Mouse (Mus musculus) yolk sac, embryonic 10.5 days (tissue): ENCODE data around the gene C2cd2l.
"Not testable (repeated sequence)": the region's sequence is repeated elsewhere in the genome, so short reads cannot be mapped to it uniquely, and the experiment has no call there.

Source experiments
- DNase-seq: peaks from one replicate; pipeline ENCODE4 v3.0.0-alpha.2; 2017; ENCODE audit warnings: low spot score

C2cd2l gene

GRCm38 (mm10) chr9:44313476-44314256 is 6.4 kb downstream of the C2cd2l start:
- no peak for DNase-seq

GRCm38 (mm10) chr9:44311136-44312134 is 8.7 kb downstream of the C2cd2l start:
- DNase-seq = peak; percentile 32

GRCm38 (mm10) chr9:44310750-44311135 is 9.3 kb downstream of the C2cd2l start:
- DNase-seq = no peak

- DNase-seq = peak; percentile 58
Observed at GRCm38 (mm10) chr9:44309756-44310155, 10.3 kb downstream of the C2cd2l start.

GRCm38 (mm10) chr9:44307248-44307647 is 12.8 kb downstream of the C2cd2l start:
- DNase-seq = no peak

GRCm38 (mm10) chr9:44306532-44306931 is 13.6 kb downstream of the C2cd2l start:
- DNase-seq = no peak

- DNase-seq = peak; percentile 100
Observed at GRCm38 (mm10) chr9:44305466-44306079, 14.5 kb downstream of the C2cd2l start, which contains the start of gene Hinfp. TSS of gene Hinfp (minus strand) at chr9:44305671.

- DNase-seq = not testable (repeated sequence)
Observed at GRCm38 (mm10) chr9:44300001-44300400, 20.1 kb downstream of the C2cd2l start.

- peak; percentile 36 for DNase-seq
Observed at GRCm38 (mm10) chr9:44292490-44292889, 27.6 kb downstream of the C2cd2l start.

- peak; percentile 34 for DNase-seq
Observed at GRCm38 (mm10) chr9:44288959-44289291, 31.2 kb downstream of the C2cd2l start.

- peak; percentile 47 for DNase-seq
Observed at GRCm38 (mm10) chr9:44288076-44288958, 31.8 kb downstream of the C2cd2l start, which contains the start of gene Abcg4. TSS of gene Abcg4 (minus strand) at chr9:44288615.

- no peak for DNase-seq
Observed at GRCm38 (mm10) chr9:44287401-44288075, 32.5 kb downstream of the C2cd2l start.

GRCm38 (mm10) chr9:44287003-44287400 is 33.1 kb downstream of the C2cd2l start:
- no peak for DNase-seq

- no peak for DNase-seq
Observed at GRCm38 (mm10) chr9:44286256-44286850, 33.7 kb downstream of the C2cd2l start.

GRCm38 (mm10) chr9:44283183-44283582 is 36.9 kb downstream of the C2cd2l start:
- DNase-seq = no peak

- no peak for DNase-seq
Observed at GRCm38 (mm10) chr9:44269973-44270372, 50.1 kb downstream of the C2cd2l start.

- DNase-seq = no peak
Observed at GRCm38 (mm10) chr9:44269077-44269476, 51.0 kb downstream of the C2cd2l start.

- no peak for DNase-seq
Observed at GRCm38 (mm10) chr9:44268432-44268831, 51.7 kb downstream of the C2cd2l start, which contains the start of gene Nlrx1. TSS of gene Nlrx1 (minus strand) at chr9:44268599.

- peak; percentile 82 for DNase-seq
Observed at GRCm38 (mm10) chr9:44268027-44268360, 52.1 kb downstream of the C2cd2l start.

- DNase-seq = no peak
Observed at GRCm38 (mm10) chr9:44267319-44268026, 52.6 kb downstream of the C2cd2l start.
